Mouse (Mus musculus): ENCODE results near the gene Tigd4. TPM values are rescaled to one million over a fixed set of nuclear protein-coding genes. Genes with fewer than 3 reads are reported as not detected.

The Tigd4 gene
- polyA plus RNA-seq, 1 experiment from 2014 or later: 0.29 TPM

DNA sequence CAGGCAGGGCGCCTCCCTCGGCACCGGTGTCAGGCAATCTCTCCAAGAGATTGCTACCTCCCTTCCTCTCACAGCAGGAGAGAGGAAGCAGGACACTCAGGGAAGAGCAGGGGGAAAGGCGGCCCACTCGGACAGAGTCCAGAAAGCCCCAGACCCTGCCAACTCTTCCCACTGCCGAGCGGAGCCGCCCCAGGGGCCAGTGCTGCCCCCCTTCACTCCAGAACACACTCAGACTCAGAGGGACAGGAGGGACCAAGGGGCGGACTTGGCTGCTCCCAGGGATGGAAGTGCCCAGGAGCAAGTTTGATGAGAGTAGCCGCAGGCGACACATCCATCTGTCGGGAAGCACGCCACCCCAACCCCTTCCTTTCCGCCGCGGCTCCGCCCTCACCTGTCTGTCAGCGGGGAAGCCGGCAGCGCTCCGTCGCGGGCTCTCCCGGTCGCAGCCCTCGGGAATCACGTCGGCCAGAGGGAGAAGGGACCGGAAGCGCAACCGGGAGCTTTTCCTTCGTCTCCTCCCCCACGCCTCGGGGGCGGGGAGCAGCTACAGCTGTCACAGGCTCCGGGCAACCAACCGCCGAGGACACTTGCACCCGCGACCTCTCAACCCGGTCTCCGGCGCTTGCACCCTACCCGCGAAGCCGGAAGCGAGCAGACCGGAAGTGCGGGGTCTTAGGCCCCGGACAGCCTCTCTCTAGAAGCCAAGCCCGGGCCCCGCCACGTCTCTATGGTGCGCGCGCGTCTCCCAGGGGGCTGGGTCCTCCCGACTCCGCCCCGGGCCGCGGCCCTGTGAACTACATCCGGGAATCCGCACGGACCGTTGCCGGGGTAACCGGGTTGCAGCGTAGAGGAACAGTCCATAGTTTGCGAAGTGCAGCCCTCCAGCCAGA lies 11.1 kb upstream of the Tigd4 start, which contains the start of gene Arfip1:
Gene Arfip1, minus strand, starts transcription at position 603 of the 890 bp plus-strand sequence.
- Histone ChIP-seq H3K36me3 (no peaks in the 10 kb centered on the region), H3K4me1 (replicated peaks) (peaks cover 56% of the 10 kb centered on the region), H3K27ac (peak within 1 kb of the TSS; percentile 95), H3K9ac (peak within 1 kb of the TSS; percentile 77), H3K4me2 (peak within 1 kb of the TSS; percentile 80), H3K4me3 (peak within 1 kb of the TSS; percentile 89), H3K27me3 (no peaks in the 10 kb centered on the region), H3K9me3 (replicated peaks) (no peaks in the 10 kb centered on the region)
- peak; percentile 97 for ATAC-seq (replicated peaks; ENCODE audit: insufficient number of reproducible peaks, insufficient read depth, low FRiP score, low read depth)
- under 1% methylated on average over 65 of the region's 70 CpGs for WGBS

DNA sequence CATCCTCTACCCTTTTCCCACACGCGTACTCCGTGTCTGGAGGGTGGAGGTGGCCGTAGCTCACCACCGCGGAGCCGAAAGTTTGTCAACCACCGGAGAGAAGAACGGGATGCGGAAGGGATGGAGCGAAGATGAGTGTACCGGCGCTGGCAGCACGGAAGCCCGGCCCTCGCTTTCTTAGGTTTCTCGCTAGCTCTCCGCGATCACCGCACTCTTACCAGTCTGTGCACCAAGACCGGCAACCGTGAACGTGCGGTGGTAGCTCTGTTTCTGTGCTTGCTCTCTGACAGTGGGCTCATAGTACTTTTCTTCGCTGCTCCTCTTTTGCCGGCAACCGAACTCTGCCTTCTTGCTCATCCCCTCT lies 10.5 kb upstream of the Tigd4 start:
- H3K4me3 ChIP-seq: peak overlapping the region; percentile 89
- ATAC-seq (replicated peaks; ENCODE audit: insufficient number of reproducible peaks, insufficient read depth, low FRiP score, low read depth): no peak
- peak overlapping the region; percentile 77 for H3K9ac ChIP-seq
- H3K9me3 ChIP-seq (replicated peaks): no peaks in the 10 kb centered on the region
- no peaks in the 10 kb centered on the region for H3K36me3 ChIP-seq
- peaks cover 57% of the 10 kb centered on the region for H3K4me1 ChIP-seq (replicated peaks)
- no peaks in the 10 kb centered on the region for H3K27me3 ChIP-seq
- H3K4me2 ChIP-seq: peak overlapping the region; percentile 80
- peak overlapping the region; percentile 95 for H3K27ac ChIP-seq
- WGBS: under 1% methylated on average over 27 of the region's 27 CpGs

DNA sequence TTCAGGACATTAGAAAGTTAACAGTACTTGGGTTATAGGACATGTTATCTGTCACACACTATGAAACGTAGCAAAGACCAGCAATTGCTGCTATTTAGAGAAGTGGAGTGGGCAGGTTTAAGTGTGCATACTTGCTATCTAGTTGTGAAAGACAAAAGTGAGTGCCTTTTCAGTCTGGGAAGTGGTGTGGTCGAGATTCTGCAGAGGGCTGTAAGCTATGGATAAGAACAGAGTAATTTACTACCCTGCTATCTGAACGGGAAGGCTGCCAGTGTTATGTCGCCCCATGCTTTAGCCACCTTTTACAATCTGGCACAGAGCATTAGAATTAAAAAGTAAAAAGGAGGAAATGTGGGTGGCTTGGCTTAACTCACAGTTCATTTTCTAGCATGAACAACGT lies 6.6 kb upstream of the Tigd4 start:
- Histone ChIP-seq H3K9me3 (replicated peaks) (no peaks in the 10 kb centered on the region), H3K27me3 (no peaks in the 10 kb centered on the region), H3K4me2 (peak overlapping the region; percentile 17), H3K27ac (peak overlapping the region; percentile 91), H3K9ac (no peak overlapping the region), H3K4me3 (no peak overlapping the region), H3K36me3 (no peaks in the 10 kb centered on the region), H3K4me1 (replicated peaks) (peaks cover 35% of the 10 kb centered on the region)
- 15% methylated on average over 5 of the region's 5 CpGs for WGBS
- peak; percentile 42 for ATAC-seq (replicated peaks; ENCODE audit: insufficient number of reproducible peaks, insufficient read depth, low FRiP score, low read depth)

DNA sequence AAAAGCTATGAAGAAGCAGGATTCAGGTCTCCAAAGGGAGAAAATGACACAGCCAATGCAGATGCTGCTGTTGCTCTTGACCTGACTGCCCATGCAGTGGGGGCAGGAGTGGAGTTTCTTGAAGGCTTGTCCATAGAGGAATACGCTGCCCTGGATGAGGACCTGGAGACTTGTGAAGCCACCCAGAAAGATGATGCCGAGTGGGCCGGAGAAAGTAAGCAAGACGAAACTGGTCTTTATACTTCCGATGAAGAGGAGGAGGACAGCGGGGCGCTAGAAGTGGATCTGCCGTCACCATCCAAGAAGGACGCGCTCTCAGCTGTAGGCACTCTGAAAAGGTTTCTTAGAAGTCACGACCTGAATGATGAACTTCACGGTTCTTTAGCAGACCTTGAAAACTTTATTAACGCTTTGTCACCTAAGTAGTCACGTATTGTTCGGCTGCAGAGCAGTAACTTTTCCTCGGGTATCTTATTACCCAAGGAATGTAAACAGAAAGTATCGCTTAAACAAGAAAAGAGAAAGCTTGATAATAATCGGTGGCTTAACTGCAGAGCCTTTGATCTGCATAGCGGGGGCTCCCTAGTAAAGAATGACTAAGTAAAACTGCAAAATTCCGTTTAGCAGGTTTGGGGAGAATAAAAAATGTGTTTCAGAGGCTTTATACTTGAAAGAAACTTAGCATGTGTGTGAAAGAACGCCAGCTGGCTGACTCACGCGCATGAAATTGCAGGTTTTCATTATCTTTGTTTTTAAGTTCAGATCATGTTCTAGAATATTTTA lies 1.7 kb downstream of the Tigd4 start:
- H3K9ac ChIP-seq: peak overlapping the region; percentile 18
- no peaks in the 10 kb centered on the region for H3K36me3 ChIP-seq
- peak overlapping the region; percentile 62 for H3K4me2 ChIP-seq
- WGBS: 7% methylated on average over 23 of the region's 23 CpGs
- H3K27me3 ChIP-seq: no peaks in the 10 kb centered on the region
- H3K4me1 ChIP-seq (replicated peaks): peaks cover 7% of the 10 kb centered on the region; the same call in 1 of the 2 replicates
- peak overlapping the region; percentile 41 for H3K4me3 ChIP-seq
- no peaks in the 10 kb centered on the region for H3K9me3 ChIP-seq (replicated peaks)
- ATAC-seq (replicated peaks; ENCODE audit: insufficient number of reproducible peaks, insufficient read depth, low FRiP score, low read depth): no peak
- H3K27ac ChIP-seq: no peak overlapping the region

DNA sequence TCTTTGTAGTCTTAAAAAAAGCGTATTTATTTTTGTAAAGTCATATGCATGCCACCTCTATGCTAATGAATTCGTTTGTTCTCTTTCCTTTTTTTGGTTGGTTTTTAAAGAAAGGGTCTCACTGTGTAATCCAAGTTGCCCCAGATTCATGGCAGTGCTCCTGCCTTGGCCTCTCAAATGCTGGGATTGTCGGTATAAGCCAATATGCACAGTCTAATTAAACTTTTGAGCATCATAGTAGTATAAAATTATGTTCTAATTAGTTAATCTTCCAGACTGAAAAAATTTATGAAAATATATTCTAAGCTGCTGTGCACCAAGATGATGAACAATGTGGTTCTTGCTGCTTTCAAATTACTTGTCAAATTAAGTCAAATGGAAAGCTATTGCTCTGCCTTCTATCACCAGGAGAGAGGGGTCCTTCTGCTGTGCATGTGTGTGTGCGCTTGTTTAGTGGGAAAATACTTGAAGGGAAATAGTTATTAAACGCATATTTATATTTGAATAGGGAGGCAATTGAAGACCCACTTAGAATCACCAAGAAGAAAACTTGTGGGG lies 2.4 kb downstream of the Tigd4 start:
- Histone ChIP-seq H3K4me1 (replicated peaks) (peaks cover 7% of the 10 kb centered on the region; the same call in 1 of the 2 replicates), H3K9ac (no peak overlapping the region; the same call in 1 of the 2 replicates), H3K4me2 (peak overlapping the region; percentile 62), H3K9me3 (replicated peaks) (no peaks in the 10 kb centered on the region), H3K36me3 (no peaks in the 10 kb centered on the region), H3K27ac (no peak overlapping the region), H3K27me3 (no peaks in the 10 kb centered on the region), H3K4me3 (peak overlapping the region; percentile 41; the same call in 1 of the 2 replicates)
- no peak for ATAC-seq (replicated peaks; ENCODE audit: insufficient number of reproducible peaks, insufficient read depth, low FRiP score, low read depth)
- 44% methylated on average over 5 of the region's 5 CpGs for WGBS

DNA sequence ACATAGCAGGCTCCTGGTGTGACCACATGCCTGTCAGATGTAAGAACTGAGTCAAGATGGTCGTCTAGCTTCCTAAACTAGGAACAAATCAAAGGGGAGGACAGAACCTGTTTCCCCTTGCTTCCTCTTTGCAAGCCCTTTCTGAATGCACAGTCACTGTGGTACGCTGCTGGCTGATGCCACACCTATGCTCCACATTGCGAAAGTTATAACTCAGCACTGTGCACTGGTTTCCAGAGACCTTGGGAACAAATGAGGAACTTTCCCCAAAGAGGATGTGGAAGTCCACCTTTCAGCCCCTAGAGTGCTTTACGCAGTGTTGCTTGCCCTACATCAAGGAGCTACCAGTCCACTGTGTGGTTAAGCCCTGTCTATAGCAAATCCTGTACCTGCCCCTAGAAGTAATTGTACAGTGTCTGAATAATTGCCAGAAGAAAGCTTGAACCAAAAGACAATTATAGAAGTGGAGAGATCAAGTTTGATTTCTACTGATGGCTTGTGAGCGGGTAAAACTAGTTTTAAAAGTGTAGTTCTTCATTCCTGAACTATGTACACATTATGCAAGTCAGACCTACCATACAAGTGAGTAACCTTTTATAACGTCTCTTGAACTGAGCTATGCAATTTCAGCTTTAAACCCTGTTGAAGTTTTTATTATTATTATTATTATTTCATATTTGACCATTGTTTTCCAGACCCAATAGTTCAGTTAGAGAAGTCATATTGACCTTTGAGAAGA lies 4.8 kb downstream of the Tigd4 start:
- H3K27ac ChIP-seq: no peak overlapping the region
- H3K4me3 ChIP-seq: no peak overlapping the region
- peaks cover 3% of the 10 kb centered on the region; the same call in 1 of the 2 replicates for H3K4me1 ChIP-seq (replicated peaks)
- WGBS: 74% methylated on average over 6 of the region's 6 CpGs
- no peak overlapping the region for H3K9ac ChIP-seq
- no peak for ATAC-seq (replicated peaks; ENCODE audit: insufficient number of reproducible peaks, insufficient read depth, low FRiP score, low read depth)
- H3K27me3 ChIP-seq: no peaks in the 10 kb centered on the region
- H3K4me2 ChIP-seq: no peak overlapping the region
- H3K9me3 ChIP-seq (replicated peaks): no peaks in the 10 kb centered on the region
- H3K36me3 ChIP-seq: no peaks in the 10 kb centered on the region

DNA sequence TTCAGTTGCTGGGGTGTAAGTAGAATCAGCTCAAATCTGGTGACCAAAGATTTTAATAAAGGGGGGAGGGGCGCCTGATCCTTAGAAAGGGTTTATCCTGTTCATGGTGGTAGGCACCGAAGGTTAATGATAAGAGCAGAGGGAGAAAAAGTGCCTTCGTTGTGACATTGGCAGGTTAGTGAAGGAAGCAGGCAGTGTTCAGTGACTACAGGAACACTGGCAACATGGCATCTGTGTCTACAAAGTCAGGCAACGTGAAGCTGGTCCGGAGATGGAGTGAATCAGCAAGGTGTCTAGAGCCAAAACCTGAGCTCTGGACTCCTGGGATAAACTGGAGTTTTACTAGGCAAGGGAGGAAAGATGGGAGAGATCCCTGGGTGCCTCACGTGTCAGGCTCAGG lies 5.4 kb downstream of the Tigd4 start:
- no peak overlapping the region for H3K4me2 ChIP-seq
- H3K4me1 ChIP-seq (replicated peaks): peaks cover 3% of the 10 kb centered on the region; the same call in 1 of the 2 replicates
- no peaks in the 10 kb centered on the region for H3K9me3 ChIP-seq (replicated peaks)
- WGBS: 75% methylated on average over 6 of the region's 6 CpGs
- no peak overlapping the region for H3K4me3 ChIP-seq
- no peak for ATAC-seq (replicated peaks; ENCODE audit: insufficient number of reproducible peaks, insufficient read depth, low FRiP score, low read depth)
- H3K27ac ChIP-seq: no peak overlapping the region
- no peaks in the 10 kb centered on the region for H3K27me3 ChIP-seq
- H3K36me3 ChIP-seq: no peaks in the 10 kb centered on the region
- no peak overlapping the region for H3K9ac ChIP-seq

DNA sequence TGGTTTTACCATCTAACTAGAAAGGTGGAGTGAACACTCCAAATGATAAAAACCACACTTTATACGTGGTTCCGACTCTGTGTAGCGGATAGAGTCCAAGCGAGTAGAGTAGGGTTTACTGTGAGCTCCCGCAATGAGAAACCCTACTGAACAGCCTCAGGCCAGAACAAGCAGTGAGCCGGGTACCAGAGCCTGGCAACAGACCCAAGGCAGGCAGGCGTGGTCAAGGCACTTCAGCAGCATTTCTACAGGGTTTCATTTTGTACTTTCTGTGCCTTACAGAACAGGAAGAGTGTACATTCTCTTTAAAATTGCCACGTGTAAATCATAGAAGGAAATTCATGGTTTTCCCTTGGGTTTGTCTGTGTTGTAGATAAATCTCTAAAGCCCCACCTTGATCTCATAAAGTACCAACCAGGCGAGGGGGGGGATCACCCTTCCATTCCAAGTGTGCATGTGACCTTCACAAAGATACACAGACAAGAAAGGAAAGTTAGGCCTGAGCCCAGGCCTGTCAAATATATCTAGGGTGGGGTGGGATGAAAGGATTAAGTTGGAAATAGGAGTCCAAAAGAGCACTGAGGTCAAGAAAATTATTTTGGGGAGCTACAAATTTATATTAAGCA lies 8.6 kb downstream of the Tigd4 start:
- WGBS: 77% methylated on average over 9 of the region's 9 CpGs
- Histone ChIP-seq H3K4me1 (replicated peaks) (no peaks in the 10 kb centered on the region), H3K4me2 (no peak overlapping the region), H3K27me3 (no peaks in the 10 kb centered on the region), H3K27ac (no peak overlapping the region), H3K9ac (no peak overlapping the region), H3K36me3 (no peaks in the 10 kb centered on the region), H3K4me3 (no peak overlapping the region), H3K9me3 (replicated peaks) (0 out of 2 replicates have a peak, but pooled peaks cover 4% of the 10 kb centered on the region)
- no peak for ATAC-seq (replicated peaks; ENCODE audit: insufficient number of reproducible peaks, insufficient read depth, low FRiP score, low read depth)

DNA sequence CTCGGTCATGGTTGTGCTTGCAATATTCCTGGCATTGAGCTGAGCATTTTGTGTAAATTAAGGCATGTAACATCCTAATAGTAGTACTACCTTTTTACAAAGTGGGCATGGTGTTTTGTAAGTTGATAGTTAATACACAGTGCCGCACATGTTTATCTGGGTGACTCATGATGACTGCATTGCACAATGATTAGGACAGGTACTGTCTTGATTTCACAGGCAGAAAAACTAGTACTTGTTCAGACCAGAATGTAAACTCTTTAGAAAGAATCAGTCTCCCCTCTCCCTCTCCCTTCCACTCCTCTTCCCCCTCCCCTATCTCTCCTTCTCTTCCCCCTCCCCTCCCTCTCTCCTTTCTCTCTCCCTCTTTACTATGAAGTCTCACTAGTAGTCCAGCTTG lies 9.4 kb downstream of the Tigd4 start:
- 78% methylated on average over 2 of the region's 2 CpGs for WGBS
- Histone ChIP-seq H3K4me2 (no peak overlapping the region), H3K27me3 (no peaks in the 10 kb centered on the region), H3K27ac (no peak overlapping the region), H3K36me3 (no peaks in the 10 kb centered on the region), H3K9me3 (replicated peaks) (0 out of 2 replicates have a peak, but pooled peaks cover 4% of the 10 kb centered on the region), H3K4me1 (replicated peaks) (no peaks in the 10 kb centered on the region), H3K4me3 (no peak overlapping the region), H3K9ac (no peak overlapping the region)
- ATAC-seq (replicated peaks; ENCODE audit: insufficient number of reproducible peaks, insufficient read depth, low FRiP score, low read depth): no peak

DNA sequence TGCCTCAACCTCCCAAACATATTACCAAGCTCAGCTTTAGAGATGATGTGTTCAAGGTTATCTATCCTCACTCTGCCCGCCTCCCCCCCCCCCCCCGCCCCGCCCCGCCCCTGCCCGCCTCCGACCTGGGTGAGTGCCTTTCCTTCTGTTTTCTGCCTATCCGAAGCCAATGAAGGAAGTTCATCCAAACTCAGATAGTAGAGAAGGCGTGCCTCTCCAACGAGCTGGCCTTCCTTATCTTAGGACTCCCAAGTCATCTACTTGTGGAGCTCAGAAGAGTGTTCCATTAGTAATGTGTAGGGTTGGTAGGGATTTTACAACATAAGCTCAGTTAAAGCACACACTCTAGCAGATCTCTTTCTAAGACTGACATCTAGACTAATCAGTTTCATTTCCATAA lies 9.8 kb downstream of the Tigd4 start:
- Histone ChIP-seq H3K36me3 (no peaks in the 10 kb centered on the region), H3K4me2 (no peak overlapping the region), H3K4me3 (no peak overlapping the region), H3K9ac (no peak overlapping the region), H3K4me1 (replicated peaks) (no peaks in the 10 kb centered on the region), H3K27me3 (no peaks in the 10 kb centered on the region), H3K9me3 (replicated peaks) (0 out of 2 replicates have a peak, but pooled peaks cover 4% of the 10 kb centered on the region), H3K27ac (no peak overlapping the region)
- ATAC-seq (replicated peaks; ENCODE audit: insufficient number of reproducible peaks, insufficient read depth, low FRiP score, low read depth): no peak
- 57% methylated on average over 7 of the region's 9 CpGs for WGBS

All from heart, embryonic 15.5 days (tissue).